Mouse (Mus musculus) urinary bladder, postnatal 14 days (tissue): Measurements from ENCODE around the gene Cfap100.

Source experiments
- DNase-seq: peaks from one replicate; pipeline ENCODE4 v3.0.0; 2021; ENCODE audit warnings: low spot score

Cfap100 gene

DNA sequence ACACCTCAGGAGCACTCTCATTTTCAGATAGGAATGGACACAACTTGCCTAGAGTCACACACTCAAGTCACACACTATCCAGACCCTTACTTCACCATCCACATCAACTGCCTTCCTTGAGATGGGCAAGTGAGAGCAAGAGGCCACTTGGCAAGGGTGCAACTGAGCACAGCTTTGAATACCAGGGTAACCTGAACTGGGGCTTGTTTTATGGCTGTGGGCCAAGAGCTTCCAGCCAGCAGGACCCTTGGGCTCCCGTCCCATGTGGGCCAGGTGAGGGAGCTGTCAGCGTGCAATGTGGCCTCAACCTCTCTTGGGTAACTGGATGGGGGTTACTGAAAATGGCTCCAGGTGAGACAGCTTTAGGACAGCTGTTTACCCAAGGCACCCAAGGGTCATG, 28.8 kb upstream of the Cfap100 start:
- no peak for DNase-seq

GRCm38 (mm10) chr6:90453751-90454150, 25.2 kb upstream of the Cfap100 start:
- DNase-seq = no peak

GRCm38 (mm10) chr6:90452603-90453002, 24.0 kb upstream of the Cfap100 start:
- DNase-seq = no peak

GRCm38 (mm10) chr6:90451512-90451911, 22.9 kb upstream of the Cfap100 start:
- DNase-seq = no peak

DNA sequence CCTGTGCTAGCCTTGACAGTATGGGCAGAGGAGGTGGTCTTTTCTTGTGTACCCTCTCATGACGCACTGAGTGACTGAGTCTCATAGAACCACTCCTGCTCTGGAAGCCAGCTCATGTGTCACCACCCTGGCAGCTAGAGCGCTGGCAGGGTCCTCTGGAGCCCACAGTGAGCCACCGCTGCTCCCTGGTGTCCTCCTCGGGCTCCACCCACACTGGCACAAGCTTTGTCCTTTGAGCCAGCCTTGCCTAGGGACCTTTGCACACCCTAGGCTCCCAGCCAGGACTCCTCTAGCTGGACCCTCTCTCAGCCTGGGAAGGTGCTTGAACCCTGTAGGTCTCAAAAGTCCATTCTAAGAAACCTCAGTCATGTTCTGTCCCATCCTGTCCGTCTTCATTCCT, 22.1 kb upstream of the Cfap100 start:
- no peak for DNase-seq

DNA sequence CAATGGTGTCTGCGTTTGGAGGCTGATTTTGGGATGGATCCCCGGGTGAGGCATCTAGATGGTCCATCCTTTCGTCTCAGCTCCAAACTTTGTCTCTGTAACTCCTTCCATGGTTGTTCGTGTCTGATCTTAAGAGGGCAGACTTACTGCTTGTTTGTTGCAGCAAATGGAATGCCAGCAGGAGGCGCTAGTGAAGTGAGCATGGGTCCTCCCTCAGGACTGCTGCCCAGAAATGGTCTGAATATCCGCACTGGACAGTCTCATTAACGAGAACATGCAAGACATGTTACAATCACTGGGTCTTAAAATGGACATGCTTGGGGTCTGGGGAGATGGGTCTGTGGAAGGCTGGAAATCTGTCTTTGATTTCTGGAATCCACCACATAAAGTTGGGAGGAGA, 21.6 kb upstream of the Cfap100 start:
- peak; percentile 92 for DNase-seq

DNA sequence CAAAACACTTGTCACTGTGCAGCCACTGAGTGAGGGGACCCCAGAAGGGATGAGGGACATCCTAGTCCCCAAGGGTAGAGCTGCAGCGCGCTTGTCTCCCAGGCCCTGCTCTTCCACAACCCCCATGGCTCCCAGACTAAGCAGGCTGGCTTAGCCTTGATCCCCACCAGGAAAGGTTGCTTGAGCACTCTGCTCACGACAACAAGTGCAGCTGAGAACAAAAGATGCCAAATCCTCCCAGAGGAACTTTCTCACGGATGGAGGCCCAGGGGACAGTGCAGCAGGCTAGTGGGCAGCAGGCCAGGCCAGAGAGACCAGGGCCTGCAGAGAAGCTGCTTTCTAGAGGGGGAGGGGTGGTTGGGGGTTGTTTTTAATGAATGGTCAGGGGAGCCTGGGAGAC, 18.3 kb upstream of the Cfap100 start:
- DNase-seq = no peak

GRCm38 (mm10) chr6:90437041-90437440, 8.4 kb upstream of the Cfap100 start:
- no peak for DNase-seq

DNA sequence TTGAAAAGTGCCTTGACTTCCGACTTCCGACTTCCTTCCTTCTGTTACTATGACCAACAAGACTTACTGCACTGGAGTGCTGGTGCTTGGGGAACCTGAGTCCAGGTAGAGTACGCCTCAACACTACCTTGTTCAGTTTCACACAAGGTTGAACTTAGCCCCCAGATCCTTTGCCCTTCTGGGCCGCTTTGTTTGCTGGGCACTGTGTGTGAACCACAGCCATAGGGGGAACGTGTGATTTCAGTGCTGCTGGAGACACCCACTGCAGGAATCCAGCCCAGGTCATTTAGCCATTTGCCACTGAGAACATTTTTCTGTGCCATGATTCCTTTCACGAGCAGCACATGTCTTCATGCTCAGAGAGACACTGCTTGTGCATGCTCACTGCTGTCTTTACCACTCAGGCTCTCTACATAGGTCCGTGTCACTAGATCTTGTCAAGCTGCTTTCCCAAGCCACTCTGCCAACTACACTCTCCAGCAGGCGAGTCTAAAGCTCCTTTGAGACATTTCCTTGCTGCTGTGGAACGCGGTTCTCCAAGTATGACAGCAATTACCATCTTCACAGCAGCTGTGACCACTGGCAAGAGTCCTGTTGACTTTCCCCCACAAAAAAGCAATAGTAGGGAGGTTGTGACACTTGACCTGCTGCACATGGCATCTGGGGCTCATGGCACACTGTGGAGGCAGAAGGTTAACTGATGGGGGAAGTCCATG, 7.8 kb upstream of the Cfap100 start:
- DNase-seq = no peak

GRCm38 (mm10) chr6:90435195-90435618, 6.6 kb upstream of the Cfap100 start:
- peak; percentile 82 for DNase-seq

- no peak for DNase-seq
These were observed 6.1 kb upstream of the Cfap100 start for GRCm38 (mm10) chr6:90434687-90435086.

DNA sequence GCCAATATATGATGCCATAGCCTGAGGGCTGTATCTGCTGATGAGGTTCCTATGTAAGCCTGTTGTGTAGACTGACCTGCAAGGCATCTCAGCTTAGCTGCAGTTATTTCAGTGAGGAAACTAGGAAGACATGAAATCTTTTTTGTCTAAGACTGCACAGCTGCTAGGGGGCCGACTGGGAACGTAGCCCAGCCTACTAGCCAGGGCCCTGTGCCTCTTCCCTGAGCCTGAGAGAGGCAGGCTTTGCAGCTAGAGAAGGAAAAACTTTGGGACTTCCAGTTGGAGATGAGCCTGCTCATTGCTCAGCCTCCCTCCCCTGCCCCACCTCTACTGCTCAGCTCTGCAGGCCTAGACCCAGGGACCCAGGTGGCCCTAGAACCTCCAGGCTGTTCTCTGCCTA, 2.9 kb upstream of the Cfap100 start:
- DNase-seq = no peak

- DNase-seq = no peak
These were observed 1.3 kb upstream of the Cfap100 start for GRCm38 (mm10) chr6:90429911-90430310.

GRCm38 (mm10) chr6:90426003-90426402, 2.6 kb downstream of the Cfap100 start:
- no peak for DNase-seq

GRCm38 (mm10) chr6:90425361-90425760, 3.2 kb downstream of the Cfap100 start:
- no peak for DNase-seq

GRCm38 (mm10) chr6:90422565-90422964, 6.0 kb downstream of the Cfap100 start:
- DNase-seq = peak; percentile 81

GRCm38 (mm10) chr6:90411926-90412325, 16.7 kb downstream of the Cfap100 start:
- no peak for DNase-seq

DNA sequence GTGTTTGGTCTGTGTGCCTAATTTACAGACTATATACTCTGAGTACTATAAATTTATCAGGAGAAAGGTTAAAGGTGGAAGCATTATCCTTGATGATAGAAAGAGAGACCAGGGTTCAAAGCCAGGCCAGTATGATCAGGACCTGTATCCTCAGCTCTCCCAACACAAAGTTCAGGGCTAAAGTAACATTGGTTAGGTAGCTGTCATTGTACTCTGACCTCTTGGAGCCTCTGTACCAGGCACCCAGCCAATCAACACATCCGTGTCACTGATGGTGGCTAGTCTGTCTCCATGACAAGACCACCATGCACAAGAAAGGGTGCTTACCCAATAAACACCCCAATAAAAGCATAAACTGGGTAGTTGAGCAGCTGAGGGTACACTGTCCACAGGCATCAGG, 17.6 kb downstream of the Cfap100 start:
- no peak for DNase-seq

GRCm38 (mm10) chr6:90408632-90409031, 20.0 kb downstream of the Cfap100 start:
- DNase-seq = no peak

DNA sequence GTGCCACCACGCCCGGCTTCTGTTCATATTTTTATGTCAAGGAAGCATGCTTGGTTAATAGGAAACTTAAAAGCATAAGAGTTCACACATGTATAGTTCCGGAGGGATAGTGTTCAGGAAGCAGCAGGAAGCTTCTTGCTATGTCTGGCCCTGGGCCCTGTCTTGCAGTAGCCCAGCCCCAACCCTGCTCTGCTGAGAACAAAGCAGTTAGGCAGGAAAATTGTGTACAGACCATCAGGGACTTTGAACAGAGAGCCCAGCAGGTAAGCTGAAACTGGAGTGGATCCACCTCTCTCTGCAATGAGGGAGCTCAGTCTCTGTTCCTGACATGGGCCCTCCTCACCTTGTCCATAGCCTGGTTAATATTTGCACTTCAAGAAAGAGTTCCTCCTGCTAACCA, 31.3 kb downstream of the Cfap100 start:
- DNase-seq = no peak

DNA sequence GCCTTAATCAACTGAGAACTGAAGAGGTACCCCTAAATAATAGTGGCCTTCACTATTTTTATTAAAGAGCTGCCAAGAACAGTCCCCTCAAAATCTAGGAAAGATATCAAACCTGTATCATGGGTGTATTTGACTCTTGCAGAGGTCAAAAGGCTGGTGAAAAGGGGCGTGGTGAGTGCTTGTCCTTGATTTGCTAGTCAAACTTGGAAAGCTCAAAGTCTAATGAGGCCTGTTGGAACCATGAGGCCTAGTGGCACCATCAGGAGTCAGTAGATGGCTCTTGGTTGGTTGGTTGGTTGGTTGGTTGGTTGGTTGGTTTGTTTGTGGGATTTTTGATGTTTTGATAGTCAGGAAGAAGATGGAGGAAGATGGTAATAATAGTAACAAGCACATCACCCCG, 32.8 kb downstream of the Cfap100 start:
- DNase-seq = no peak

GRCm38 (mm10) chr6:90393948-90394347, 34.6 kb downstream of the Cfap100 start:
- no peak for DNase-seq

DNA sequence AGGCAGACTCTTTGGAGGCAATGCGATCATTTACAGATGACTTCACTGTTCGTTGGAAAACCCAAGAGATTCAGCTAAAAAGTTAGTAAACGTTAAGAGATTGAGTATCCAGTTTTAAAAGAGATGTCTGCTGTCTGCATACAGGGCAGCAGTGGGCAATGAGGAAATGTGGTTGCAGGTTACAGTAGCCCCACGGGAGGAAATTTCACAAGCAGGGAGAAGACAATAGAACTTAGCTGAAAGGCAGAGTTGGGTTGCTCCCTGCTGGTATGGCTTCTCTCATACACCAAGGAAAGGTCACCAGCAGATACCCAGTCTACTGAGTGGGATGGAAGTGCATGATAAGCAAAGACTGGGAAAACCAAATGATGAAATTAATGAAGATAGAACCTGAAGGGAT, 38.0 kb downstream of the Cfap100 start:
- DNase-seq = no peak

- DNase-seq = no peak
These were observed 47.1 kb downstream of the Cfap100 start for GRCm38 (mm10) chr6:90381465-90381864.
